ENCODE assay signal across 7 mouse cellular contexts in the genomic region with DNA sequence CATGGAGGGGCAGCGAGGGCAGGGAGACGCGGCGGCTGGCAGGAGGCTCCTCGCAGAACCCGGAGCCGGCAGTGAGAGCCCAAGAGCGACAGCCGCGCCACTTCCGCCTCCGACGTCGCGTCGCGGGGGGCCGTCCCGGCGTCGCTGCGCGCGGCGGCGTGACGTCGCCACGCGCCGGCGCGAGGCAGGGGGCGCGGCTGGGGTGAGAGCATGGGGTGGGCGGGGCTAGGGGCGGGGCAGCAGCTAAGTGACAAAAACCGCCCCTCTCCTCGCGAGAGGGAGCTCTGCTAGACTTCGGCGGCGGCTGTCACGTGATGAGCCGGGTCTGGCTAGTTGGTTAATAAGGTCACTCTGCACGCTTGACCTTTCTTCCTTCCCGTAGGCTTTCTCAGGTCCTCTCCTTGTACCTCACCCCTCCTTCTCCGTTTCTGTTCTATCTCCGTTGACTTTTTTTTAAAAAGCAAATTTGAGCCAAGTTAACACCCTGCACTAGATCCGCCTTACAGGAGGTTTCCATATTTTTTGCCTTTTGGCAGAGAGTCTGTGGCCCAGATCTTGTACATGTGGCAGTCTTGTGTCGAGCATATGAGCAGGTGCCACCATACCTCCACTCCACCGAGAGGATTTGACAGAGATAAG. TPM values are rescaled to one million over a fixed set of nuclear protein-coding genes. Genes with fewer than 3 reads are reported as not detected.
DNase-seq lines count a peak whose midpoint lies in the region; ATAC-seq and TF ChIP-seq lines count a peak whose summit lies in the region.

A gene (minus strand): TSS at position 130 of the 639 bp plus-strand sequence.

- peak; percentile 84 for ATAC-seq in embryonic facial prominence, embryonic 12.5 days (ENCODE audit: insufficient number of reproducible peaks, insufficient read depth, low FRiP score, low TSS enrichment)
- peak; percentile 87 for ATAC-seq in limb, embryonic 12.5 days (ENCODE audit: insufficient number of reproducible peaks, insufficient read depth, low FRiP score, low TSS enrichment, low read depth)
- peak; percentile 94 for ATAC-seq in midbrain, embryonic 15.5 days (replicated peaks)

- no peaks in the 10 kb centered on the region for H3K9me3 ChIP-seq in embryonic facial prominence, embryonic 12.5 days
- no peaks in the 10 kb centered on the region for H3K9me3 ChIP-seq in limb, embryonic 12.5 days
- no peaks in the 10 kb centered on the region for H3K9me3 ChIP-seq in midbrain, embryonic 15.5 days

- no peak for TF ChIP-seq CTCF in kidney, adult 2 months (conservative IDR thresholded peaks at IDR 0.05; ENCODE audit: insufficient read depth, insufficient read length, low read depth, low read length)
- TF ChIP-seq CTCF in spleen, adult 2 months (IDR thresholded peaks at IDR 0.05; ENCODE audit: extremely low read depth, insufficient read depth, insufficient read length, insufficient replicate concordance), result no peak

- H3K4me1 ChIP-seq in embryonic facial prominence, embryonic 12.5 days, result peaks cover 11% of the 10 kb centered on the region
- peaks cover 30% of the 10 kb centered on the region for H3K4me1 ChIP-seq in kidney, adult 2 months (ENCODE audit: control insufficient read depth, insufficient read depth, low read length)
- H3K4me1 ChIP-seq in limb, embryonic 12.5 days (replicated peaks), result peaks cover 23% of the 10 kb centered on the region
- peaks cover 24% of the 10 kb centered on the region for H3K4me1 ChIP-seq in midbrain, embryonic 15.5 days
- H3K4me1 ChIP-seq in spleen, adult 2 months (ENCODE audit: control insufficient read depth, insufficient read depth, insufficient read length), result peaks cover 7% of the 10 kb centered on the region; the same call in 1 of the 2 replicates

- H3K9ac ChIP-seq in embryonic facial prominence, embryonic 12.5 days, result peak within 1 kb of the TSS; percentile 88
- peak within 1 kb of the TSS; percentile 91 for H3K9ac ChIP-seq in limb, embryonic 12.5 days (replicated peaks)
- peak within 1 kb of the TSS; percentile 92 for H3K9ac ChIP-seq in midbrain, embryonic 15.5 days

- H3K27ac ChIP-seq in embryonic facial prominence, embryonic 12.5 days, result peak within 1 kb of the TSS; percentile 41; the same call in 1 of the 2 replicates
- H3K27ac ChIP-seq in kidney, adult 2 months (ENCODE audit: insufficient read depth, low read depth, low read length), result peak within 1 kb of the TSS; percentile 91
- H3K27ac ChIP-seq in limb, embryonic 12.5 days, result peak within 1 kb of the TSS; percentile 62; the same call in 1 of the 2 replicates
- peak within 1 kb of the TSS; percentile 78 for H3K27ac ChIP-seq in midbrain, embryonic 15.5 days
- peak within 1 kb of the TSS; percentile 74 for H3K27ac ChIP-seq in spleen, adult 2 months (ENCODE audit: insufficient read depth, low read length)

- H3K4me3 ChIP-seq in embryonic facial prominence, embryonic 12.5 days, result peak within 1 kb of the TSS; percentile 89
- peak within 1 kb of the TSS; percentile 71 for H3K4me3 ChIP-seq in kidney, adult 2 months (ENCODE audit: insufficient read depth, low read depth, low read length)
- H3K4me3 ChIP-seq in limb, embryonic 12.5 days (replicated peaks), result peak within 1 kb of the TSS; percentile 92
- H3K4me3 ChIP-seq in midbrain, embryonic 15.5 days, result peak within 1 kb of the TSS; percentile 98
- peak within 1 kb of the TSS; percentile 95 for H3K4me3 ChIP-seq in spleen, adult 2 months (ENCODE audit: extremely low read depth, insufficient read depth, insufficient read length)

- H3K4me2 ChIP-seq in embryonic facial prominence, embryonic 12.5 days (replicated peaks), result peak within 1 kb of the TSS; percentile 88
- peak within 1 kb of the TSS; percentile 83 for H3K4me2 ChIP-seq in limb, embryonic 12.5 days
- peak within 1 kb of the TSS; percentile 85 for H3K4me2 ChIP-seq in midbrain, embryonic 15.5 days

- no peak for TF ChIP-seq POLR2A in kidney, adult 2 months (IDR thresholded peaks at IDR 0.05; ENCODE audit: low read depth, low read length)
- TF ChIP-seq POLR2A in spleen, adult 2 months (IDR thresholded peaks at IDR 0.05; ENCODE audit: low read depth, low read length), result no peak

- WGBS in embryonic facial prominence, embryonic 12.5 days, result 2% methylated on average over 48 of the region's 52 CpGs
- WGBS in kidney, adult 2 months, result under 1% methylated on average over 52 of the region's 52 CpGs
- 3% methylated on average over 51 of the region's 52 CpGs for WGBS in limb, embryonic 12.5 days
- 3% methylated on average over 48 of the region's 52 CpGs for WGBS in midbrain, embryonic 15.5 days
- 2% methylated on average over 49 of the region's 52 CpGs for WGBS in spleen, adult 2 months

- H3K36me3 ChIP-seq in embryonic facial prominence, embryonic 12.5 days, result no peaks in the 10 kb centered on the region
- H3K36me3 ChIP-seq in kidney, adult 2 months (ENCODE audit: control insufficient read depth, insufficient read depth, low read length), result no peaks in the 10 kb centered on the region
- no peaks in the 10 kb centered on the region for H3K36me3 ChIP-seq in limb, embryonic 12.5 days
- no peaks in the 10 kb centered on the region for H3K36me3 ChIP-seq in midbrain, embryonic 15.5 days (replicated peaks)
- no peaks in the 10 kb centered on the region for H3K36me3 ChIP-seq in spleen, adult 2 months (ENCODE audit: control insufficient read depth, insufficient read depth, low read length)

- H3K27me3 ChIP-seq in embryonic facial prominence, embryonic 12.5 days, result no peaks in the 10 kb centered on the region
- no peaks in the 10 kb centered on the region for H3K27me3 ChIP-seq in kidney, adult 2 months (replicated peaks; ENCODE audit: control insufficient read depth, insufficient read depth, low read length)
- H3K27me3 ChIP-seq in limb, embryonic 12.5 days, result no peaks in the 10 kb centered on the region
- no peaks in the 10 kb centered on the region for H3K27me3 ChIP-seq in midbrain, embryonic 15.5 days (replicated peaks)
- no peaks in the 10 kb centered on the region for H3K27me3 ChIP-seq in spleen, adult 2 months (ENCODE audit: control insufficient read depth, insufficient read depth, low read length)

- peak; percentile 81 for DNase-seq in adrenal gland, postnatal 25 days
- DNase-seq in heart, adult 18-20 months, result peak; percentile 86 to 93
- peak; percentile 97 for DNase-seq in kidney, adult 2 months
- DNase-seq in spleen, adult 2 months (ENCODE audit: low read depth in 1 of 2, low spot score in 2 of 2), result peak; percentile 79 to 86

RNA-seq across cellular contexts. Expression of the gene that starts here (rescaled TPM):
- total RNA-seq in adrenal gland, postnatal 25 days (2021), result 16.0 and 17.1 TPM in 2 replicates
- 38.7 and 41.6 TPM in 2 replicates for polyA plus RNA-seq in embryonic facial prominence, embryonic 12.5 days (2016; fragmentation: Nextera tagmentation; extraction: Ambion mirVana)
- 1 to 10 TPM; 6.8 to 6.9 TPM for total RNA-seq in heart, adult 18-20 months (2021)
- 6.8 and 8.6 TPM in 2 replicates for polyA plus RNA-seq in kidney, adult 2 months (2012; rRNA removed)
- polyA plus RNA-seq in limb, embryonic 12.5 days (2016; fragmentation: Nextera tagmentation; extraction: Ambion mirVana), result 41.3 and 42.5 TPM in 2 replicates
- polyA plus RNA-seq in midbrain, embryonic 15.5 days (2015; fragmentation: Nextera tagmentation; extraction: Ambion mirVana), result 37.3 and 40.4 TPM in 2 replicates
- polyA plus RNA-seq in spleen, adult 2 months (2012; rRNA removed), result 8.5 TPM in 2 replicates

Comparison
In these comparisons a context has a peak if more than half of its experiments do, and no peak if none do; other contexts are left out.
1. Peak in every context shown above with its lines: DNase-seq, ATAC-seq, H3K4me3 ChIP-seq and H3K27ac ChIP-seq.
2. H3K27ac ChIP-seq: peak in every context shown above with its lines; median percentile 91 in kidney, adult 2 months; 78 in midbrain, embryonic 15.5 days; 74 in spleen, adult 2 months; 62 in limb, embryonic 12.5 days; 41 in embryonic facial prominence, embryonic 12.5 days.